Mouse (Mus musculus): ENCODE results near the gene Tmem94.

- TF ChIP-seq CTCF (IDR thresholded peaks at IDR 0.05; ENCODE audit: insufficient read depth, low read depth, low read length) (no peak), POLR2A (IDR thresholded peaks at IDR 0.05; ENCODE audit: insufficient read depth, low read depth, low read length) (no peak)
Observed at GRCm38 (mm10) chr11:115765103-115765606, at the start of gene Tmem94.

All from olfactory bulb, adult 2 months (tissue).